Mouse (Mus musculus): Measurements from ENCODE around the gene Mrps23.

GRCm38 (mm10) chr11:88233528-88234427 is 29.6 kb downstream of the Mrps23 start:
- no peak for TF ChIP-seq CTCF (IDR thresholded peaks at IDR 0.05; ENCODE audit: low read depth)
- no peak for TF ChIP-seq EP300 (IDR thresholded peaks at IDR 0.05; ENCODE audit: low read depth)

All from heart, postnatal 0 days (tissue).